Mouse (Mus musculus): ENCODE measurements around the gene Miga1. TPM values are rescaled to one million over a fixed set of nuclear protein-coding genes. Genes with fewer than 3 reads are reported as not detected.

Miga1 gene
- total and polyA plus RNA-seq, 3 experiments, result 26.6 to 59.3 (median 28.6) TPM

DNA sequence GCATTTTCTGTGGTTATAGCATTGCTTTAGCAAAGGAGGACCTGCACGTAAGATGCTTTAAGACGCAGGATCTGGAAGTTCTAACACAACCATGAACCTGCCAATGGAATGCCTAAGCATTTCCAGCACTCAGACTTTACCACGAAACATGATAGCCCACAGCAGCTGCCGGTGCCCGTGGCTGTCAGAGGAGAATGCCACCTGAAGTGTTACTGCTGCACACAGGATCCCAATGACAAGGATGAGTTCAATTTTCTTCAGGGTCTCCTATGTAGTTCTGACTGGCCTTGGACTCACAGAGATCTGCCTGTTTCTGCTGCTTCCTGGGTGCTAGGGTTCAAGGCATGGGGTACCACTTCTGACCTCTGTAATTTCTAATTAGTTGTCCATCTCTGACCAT, 55.4 kb downstream of the Miga1 start:
- Histone ChIP-seq H3K4me3 (ENCODE audit: low read depth, low read length) (no peak overlapping the region), H3K27me3 (ENCODE audit: insufficient read depth, low read length) (no peaks in the 10 kb centered on the region), H3K36me3 (replicated peaks) (peaks cover 68% of the 10 kb centered on the region), H3K4me1 (ENCODE audit: insufficient read depth, low read depth, low read length) (no peaks in the 10 kb centered on the region), H3K9me3 (replicated peaks) (no peaks in the 10 kb centered on the region)
- TF ChIP-seq TAL1 (conservative IDR thresholded peaks at IDR 0.05; ENCODE audit: low read depth, low read length) (no peak), POLR2AphosphoS5 (IDR thresholded peaks at IDR 0.05; ENCODE audit: insufficient replicate concordance, low read depth, low read length) (no peak), CTCF (IDR thresholded peaks at IDR 0.05; ENCODE audit: low read depth, low read length) (no peak), GATA2 (IDR thresholded peaks at IDR 0.05; ENCODE audit: borderline replicate concordance, low read depth, low read length) (no peak), GATA1 (IDR thresholded peaks at IDR 0.05; ENCODE audit: borderline replicate concordance, low read length) (no peak)
- DNase-seq (ENCODE audit: low spot score), result no peak
- no peak for ATAC-seq (ENCODE audit: extremely low read depth, insufficient number of reproducible peaks, low FRiP score, poor library complexity, severe bottlenecking)

DNA sequence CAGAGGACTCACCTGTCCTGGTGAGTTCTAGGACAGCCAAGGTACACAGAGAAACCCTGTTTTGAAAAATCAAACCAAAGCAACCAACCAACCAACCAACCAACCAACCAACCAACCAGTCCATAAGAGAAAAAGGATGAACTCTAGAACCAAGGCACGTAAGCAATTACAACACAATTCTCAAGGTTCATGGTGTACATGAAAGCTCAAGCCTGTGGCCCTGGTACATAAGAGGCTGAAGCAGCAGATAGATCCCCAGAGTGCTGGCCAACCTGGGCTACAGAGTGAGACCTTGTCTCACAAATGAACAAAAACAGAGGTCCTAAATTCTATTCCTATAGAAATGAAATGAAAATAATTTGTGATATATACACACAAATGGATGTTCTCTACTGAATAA, 55.9 kb downstream of the Miga1 start:
- Histone ChIP-seq H3K27me3 (ENCODE audit: insufficient read depth, low read length) (no peaks in the 10 kb centered on the region), H3K36me3 (replicated peaks) (peaks cover 68% of the 10 kb centered on the region), H3K4me3 (ENCODE audit: low read depth, low read length) (no peak overlapping the region), H3K9me3 (replicated peaks) (no peaks in the 10 kb centered on the region), H3K4me1 (ENCODE audit: insufficient read depth, low read depth, low read length) (no peaks in the 10 kb centered on the region)
- no peak for DNase-seq (ENCODE audit: low spot score)
- no peak for ATAC-seq (ENCODE audit: extremely low read depth, insufficient number of reproducible peaks, low FRiP score, poor library complexity, severe bottlenecking)
- TF ChIP-seq CTCF (IDR thresholded peaks at IDR 0.05; ENCODE audit: low read depth, low read length), result no peak
- TF ChIP-seq POLR2AphosphoS5 (IDR thresholded peaks at IDR 0.05; ENCODE audit: insufficient replicate concordance, low read depth, low read length), result no peak
- no peak for TF ChIP-seq TAL1 (conservative IDR thresholded peaks at IDR 0.05; ENCODE audit: low read depth, low read length)
- TF ChIP-seq GATA1 (IDR thresholded peaks at IDR 0.05; ENCODE audit: borderline replicate concordance, low read length), result no peak
- no peak for TF ChIP-seq GATA2 (IDR thresholded peaks at IDR 0.05; ENCODE audit: borderline replicate concordance, low read depth, low read length)

DNA sequence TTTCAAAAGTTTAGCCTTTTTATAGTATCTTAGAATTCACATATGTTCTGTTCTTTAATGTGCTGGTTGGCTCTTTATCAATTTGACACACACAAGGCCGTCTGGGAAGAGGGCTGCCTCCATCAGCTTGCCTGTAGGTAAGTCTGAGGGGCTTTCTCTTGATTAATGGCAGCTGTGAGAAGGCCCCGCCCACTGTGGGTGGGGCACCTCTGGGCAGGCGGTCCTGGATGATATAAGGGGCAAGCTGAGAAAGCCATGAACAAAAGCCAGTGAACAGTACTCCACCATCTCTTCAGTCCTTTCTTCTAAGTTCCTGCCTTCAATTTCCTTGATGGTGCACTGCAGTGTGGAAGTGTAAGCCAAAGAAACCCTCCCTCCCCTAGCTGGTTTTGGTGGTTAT, 58.1 kb downstream of the Miga1 start:
- Histone ChIP-seq H3K36me3 (replicated peaks) (peaks cover 52% of the 10 kb centered on the region), H3K4me3 (ENCODE audit: low read depth, low read length) (no peak overlapping the region), H3K27me3 (ENCODE audit: insufficient read depth, low read length) (no peaks in the 10 kb centered on the region), H3K4me1 (ENCODE audit: insufficient read depth, low read depth, low read length) (no peaks in the 10 kb centered on the region), H3K9me3 (replicated peaks) (no peaks in the 10 kb centered on the region)
- no peak for DNase-seq (ENCODE audit: low spot score)
- no peak for TF ChIP-seq TAL1 (conservative IDR thresholded peaks at IDR 0.05; ENCODE audit: low read depth, low read length)
- no peak for TF ChIP-seq GATA2 (IDR thresholded peaks at IDR 0.05; ENCODE audit: borderline replicate concordance, low read depth, low read length)
- no peak for TF ChIP-seq POLR2AphosphoS5 (IDR thresholded peaks at IDR 0.05; ENCODE audit: insufficient replicate concordance, low read depth, low read length)
- TF ChIP-seq GATA1 (IDR thresholded peaks at IDR 0.05; ENCODE audit: borderline replicate concordance, low read length), result no peak
- no peak for TF ChIP-seq CTCF (IDR thresholded peaks at IDR 0.05; ENCODE audit: low read depth, low read length)
- no peak for ATAC-seq (ENCODE audit: extremely low read depth, insufficient number of reproducible peaks, low FRiP score, poor library complexity, severe bottlenecking)

DNA sequence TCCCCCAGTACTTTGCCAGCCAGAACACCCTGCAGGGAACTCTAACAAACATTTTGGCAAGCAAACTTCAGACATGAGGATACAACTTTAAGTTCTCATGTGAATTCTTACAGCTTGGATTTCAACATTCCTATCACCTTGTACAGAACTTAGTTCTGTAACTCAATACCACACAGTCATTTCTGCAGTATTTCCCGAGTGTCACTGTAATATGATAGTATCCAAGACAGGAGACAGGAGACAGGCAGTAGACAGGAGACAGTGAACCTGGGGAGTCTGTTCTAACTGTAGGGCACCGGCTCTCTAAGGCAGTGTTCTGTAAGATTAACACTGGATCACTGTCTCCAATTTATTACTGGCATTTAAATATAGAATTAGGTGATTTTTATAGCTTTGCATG, 61.8 kb downstream of the Miga1 start:
- Histone ChIP-seq H3K9me3 (replicated peaks) (no peaks in the 10 kb centered on the region), H3K4me3 (ENCODE audit: low read depth, low read length) (no peak overlapping the region), H3K4me1 (ENCODE audit: insufficient read depth, low read depth, low read length) (peaks cover 4% of the 10 kb centered on the region; the same call in 1 of the 2 replicates), H3K36me3 (replicated peaks) (peaks cover 40% of the 10 kb centered on the region), H3K27me3 (ENCODE audit: insufficient read depth, low read length) (no peaks in the 10 kb centered on the region)
- TF ChIP-seq TAL1 (conservative IDR thresholded peaks at IDR 0.05; ENCODE audit: low read depth, low read length) (no peak), CTCF (IDR thresholded peaks at IDR 0.05; ENCODE audit: low read depth, low read length) (no peak), POLR2AphosphoS5 (IDR thresholded peaks at IDR 0.05; ENCODE audit: insufficient replicate concordance, low read depth, low read length) (no peak), GATA2 (IDR thresholded peaks at IDR 0.05; ENCODE audit: borderline replicate concordance, low read depth, low read length) (no peak), GATA1 (IDR thresholded peaks at IDR 0.05; ENCODE audit: borderline replicate concordance, low read length) (no peak)
- ATAC-seq (ENCODE audit: extremely low read depth, insufficient number of reproducible peaks, low FRiP score, poor library complexity, severe bottlenecking) (no peak), DNase-seq (ENCODE audit: low spot score) (no peak)

DNA sequence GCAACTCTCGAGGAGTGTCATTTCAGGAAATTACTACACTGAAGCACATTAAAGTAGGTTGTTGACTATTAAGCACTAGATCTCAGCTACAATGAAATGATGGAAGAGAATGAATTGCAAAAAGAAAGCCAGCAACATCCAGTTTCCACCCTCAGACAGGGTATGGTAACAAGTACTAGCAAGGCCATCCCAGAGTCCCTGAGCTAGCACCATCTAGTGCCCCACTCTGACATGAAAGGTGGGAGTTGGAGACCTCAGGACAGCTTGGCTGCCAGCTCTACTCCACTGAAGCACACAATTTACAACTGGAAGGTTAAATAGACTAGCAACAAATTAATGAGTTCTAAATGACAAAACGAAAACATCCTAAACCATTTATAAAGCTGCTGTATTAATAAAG, 62.3 kb downstream of the Miga1 start:
- TF ChIP-seq CTCF (IDR thresholded peaks at IDR 0.05; ENCODE audit: low read depth, low read length) (no peak), GATA1 (IDR thresholded peaks at IDR 0.05; ENCODE audit: borderline replicate concordance, low read length) (no peak), TAL1 (conservative IDR thresholded peaks at IDR 0.05; ENCODE audit: low read depth, low read length) (no peak), POLR2AphosphoS5 (IDR thresholded peaks at IDR 0.05; ENCODE audit: insufficient replicate concordance, low read depth, low read length) (no peak), GATA2 (IDR thresholded peaks at IDR 0.05; ENCODE audit: borderline replicate concordance, low read depth, low read length) (no peak)
- DNase-seq (ENCODE audit: low spot score), result no peak

DNA sequence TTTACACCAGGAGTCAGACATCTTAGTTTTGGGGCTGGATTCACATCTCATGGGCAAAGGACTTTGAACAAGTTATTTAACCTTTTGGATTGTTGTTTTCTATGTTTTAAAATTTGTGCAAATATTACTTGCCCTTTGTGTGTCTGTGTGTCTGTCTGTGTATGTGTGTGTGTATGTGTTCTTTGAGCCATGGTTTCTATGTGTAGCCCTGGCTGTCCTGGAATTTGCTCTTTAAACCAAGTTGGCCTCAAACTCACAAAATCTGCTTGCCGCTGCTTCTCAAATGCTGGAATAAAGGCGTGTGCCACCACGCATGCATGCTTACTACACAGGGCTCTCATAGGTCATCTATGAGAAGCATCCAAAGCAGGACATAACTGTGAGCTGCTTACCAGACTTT, 63.3 kb downstream of the Miga1 start:
- TF ChIP-seq GATA1 (IDR thresholded peaks at IDR 0.05; ENCODE audit: borderline replicate concordance, low read length), result no peak
- no peak for TF ChIP-seq TAL1 (conservative IDR thresholded peaks at IDR 0.05; ENCODE audit: low read depth, low read length)
- TF ChIP-seq CTCF (IDR thresholded peaks at IDR 0.05; ENCODE audit: low read depth, low read length), result no peak
- TF ChIP-seq GATA2 (IDR thresholded peaks at IDR 0.05; ENCODE audit: borderline replicate concordance, low read depth, low read length), result no peak
- no peak for TF ChIP-seq POLR2AphosphoS5 (IDR thresholded peaks at IDR 0.05; ENCODE audit: insufficient replicate concordance, low read depth, low read length)
- no peak for DNase-seq (ENCODE audit: low spot score)
- H3K36me3 ChIP-seq (replicated peaks), result peaks cover 39% of the 10 kb centered on the region
- no peak for ATAC-seq (ENCODE audit: extremely low read depth, insufficient number of reproducible peaks, low FRiP score, poor library complexity, severe bottlenecking)
- peaks cover 4% of the 10 kb centered on the region; the same call in 1 of the 2 replicates for H3K4me1 ChIP-seq (ENCODE audit: insufficient read depth, low read depth, low read length)
- no peaks in the 10 kb centered on the region for H3K27me3 ChIP-seq (ENCODE audit: insufficient read depth, low read length)
- H3K9me3 ChIP-seq (replicated peaks), result no peaks in the 10 kb centered on the region
- no peak overlapping the region for H3K4me3 ChIP-seq (ENCODE audit: low read depth, low read length)

More for the DNA sequence above, 62.3 kb downstream of the Miga1 start:
- Histone ChIP-seq H3K27me3 (ENCODE audit: insufficient read depth, low read length) (no peaks in the 10 kb centered on the region), H3K9me3 (replicated peaks) (no peaks in the 10 kb centered on the region), H3K4me3 (ENCODE audit: low read depth, low read length) (no peak overlapping the region), H3K4me1 (ENCODE audit: insufficient read depth, low read depth, low read length) (peaks cover 4% of the 10 kb centered on the region; the same call in 1 of the 2 replicates), H3K36me3 (replicated peaks) (peaks cover 40% of the 10 kb centered on the region)
- no peak for ATAC-seq (ENCODE audit: extremely low read depth, insufficient number of reproducible peaks, low FRiP score, poor library complexity, severe bottlenecking)

All from G1E (cell line).